Mouse (Mus musculus) myocyte (in vitro differentiated cells): Measurements from ENCODE around the gene Btg1.

Source experiments
- CEBPB ChIP-seq: IDR thresholded peaks from 2 replicates; pipeline ENCODE4 v1.6.1; 2011; ENCODE audit warnings: mild to moderate bottlenecking, moderate library complexity; ENCODE audit not compliant: poor library complexity, insufficient read depth, severe bottlenecking
- E2F4 ChIP-seq: IDR thresholded peaks from one replicate; pipeline ENCODE4 v1.6.1; 2011; ENCODE audit warnings: mild to moderate bottlenecking, control low read depth, moderate library complexity; ENCODE audit not compliant: insufficient read depth
- MAX ChIP-seq: IDR thresholded peaks from one replicate; pipeline ENCODE4 v1.6.1; 2011; ENCODE audit warnings: low read depth, mild to moderate bottlenecking, control low read depth
- MYOD1 ChIP-seq, 3 experiments: IDR thresholded peaks; one replicate each; pipeline ENCODE4 v1.6.1; 2011; ENCODE audit warnings: control low read depth in 2 of 3, low read depth in 2 of 3, mild to moderate bottlenecking in 2 of 3, moderate library complexity in 1 of 3; ENCODE audit not compliant: insufficient read length in 2 of 3, control insufficient read depth in 1 of 3
- MYOG ChIP-seq, 3 experiments: IDR thresholded peaks; one replicate each; pipeline ENCODE4 v1.6.1; 2011; ENCODE audit warnings: control low read depth in 2 of 3, low read depth in 2 of 3, mild to moderate bottlenecking in 2 of 3; ENCODE audit not compliant: insufficient read length in 2 of 3, control insufficient read depth in 1 of 3, insufficient read depth in 1 of 3
- POLR2A ChIP-seq: IDR thresholded peaks from one replicate; pipeline ENCODE4 v1.6.1; 2011; ENCODE audit warnings: low read depth, mild to moderate bottlenecking, control low read depth, moderate library complexity; ENCODE audit not compliant: insufficient read length
- POLR2AphosphoS2 ChIP-seq: IDR thresholded peaks from one replicate; pipeline ENCODE4 v1.6.1; 2011; ENCODE audit warnings: low read depth, control low read depth; ENCODE audit not compliant: insufficient read length
- REST ChIP-seq: IDR thresholded peaks from one replicate; pipeline ENCODE4 v1.6.1; 2011; ENCODE audit warnings: mild to moderate bottlenecking, control low read depth, moderate library complexity; ENCODE audit not compliant: insufficient read depth, insufficient read length
- SRF ChIP-seq: IDR thresholded peaks from one replicate; pipeline ENCODE4 v1.6.1; 2011; ENCODE audit warnings: low read depth; ENCODE audit not compliant: control insufficient read depth, insufficient read length
- TCF12 ChIP-seq: IDR thresholded peaks from one replicate; pipeline ENCODE4 v1.6.1; 2011; ENCODE audit warnings: mild to moderate bottlenecking, control low read depth; ENCODE audit not compliant: poor library complexity, insufficient read depth, severe bottlenecking
- TCF3 ChIP-seq: IDR thresholded peaks from one replicate; pipeline ENCODE4 v1.6.1; 2011; ENCODE audit warnings: low read depth, control low read depth; ENCODE audit not compliant: insufficient read length
- USF1 ChIP-seq: IDR thresholded peaks from one replicate; pipeline ENCODE4 v1.6.1; 2011; ENCODE audit warnings: low read depth, mild to moderate bottlenecking, control low read depth, moderate library complexity

GRCm38 (mm10) chr10:96646867-96647462, 30.2 kb downstream of the Btg1 start:
- TF ChIP-seq E2F4 (no peak), POLR2A (no peak), TCF12 (no peak), POLR2AphosphoS2 (no peak), MYOD1 (IDR thresholded peaks at IDR 0.05; ENCODE audit: control insufficient read depth in 1 of 3, insufficient read length in 2 of 3, low read depth in 2 of 3) (no peak), MAX (no peak), TCF3 (no peak), CEBPB (no peak), REST (no peak), SRF (no peak), USF1 (no peak), MYOG (IDR thresholded peaks at IDR 0.05; ENCODE audit: control insufficient read depth in 1 of 3, insufficient read depth in 1 of 3, insufficient read length in 2 of 3, low read depth in 2 of 3) (no peak)
